Mouse (Mus musculus): ENCODE data around the gene Ajuba.

- TF ChIP-seq GATA1 (IDR thresholded peaks at IDR 0.05; ENCODE audit: borderline replicate concordance, low read length) (no peak), FLI1 (IDR thresholded peaks at IDR 0.05; ENCODE audit: low read length) (no peak)
Observed at GRCm38 (mm10) chr14:54528007-54528393, 49.4 kb downstream of the Ajuba start.
